Mouse (Mus musculus) liver, postnatal 0 days (tissue): ENCODE measurements around the gene Ndrg3. TPM values are rescaled to one million over a fixed set of nuclear protein-coding genes. Genes with fewer than 3 reads are reported as not detected.
"Not testable (repeated sequence)": the region's sequence is repeated elsewhere in the genome, so short reads cannot be mapped to it uniquely, and the experiment has no call there.

Experiments used
- ATAC-seq: fragments of 200-750 bp; cut with Nextera tagmentation; 2 replicates; pipeline ENCODE4 v1.8.0; 2017; ENCODE audit warnings: mild to moderate bottlenecking, moderate library complexity
- DNase-seq: peaks from one replicate; pipeline ENCODE4 v3.0.0-alpha.2; 2016
- H3K27ac ChIP-seq: fragments of 300-500 bp; sonication (generic); 2 replicates; pipeline ENCODE4 v1.5.1; 2014; ENCODE audit warnings: antibody characterized with exemption, moderate library complexity, mild to moderate bottlenecking, low read depth
- H3K27me3 ChIP-seq: fragments of 300-500 bp; sonication (generic); 2 replicates; pipeline ENCODE4 v1.6.1; 2014; ENCODE audit warnings: low read length, control low read depth, mixed read lengths; ENCODE audit not compliant: insufficient read depth
- H3K36me3 ChIP-seq: fragments of 300-500 bp; sonication (generic); replicated peaks from 2 replicates; pipeline ENCODE4 v1.6.1; 2014; ENCODE audit warnings: mild to moderate bottlenecking, control low read depth, low read length, moderate library complexity, mixed read lengths; ENCODE audit not compliant: insufficient read depth
- H3K4me1 ChIP-seq: fragments of 300-500 bp; sonication (generic); 2 replicates; pipeline ENCODE4 v1.6.1; 2014; ENCODE audit warnings: antibody characterized with exemption, mild to moderate bottlenecking, control low read depth; ENCODE audit not compliant: insufficient read depth
- H3K4me2 ChIP-seq: fragments of 300-500 bp; sonication (generic); 2 replicates; pipeline ENCODE4 v1.6.1; 2014; ENCODE audit warnings: low read depth, mild to moderate bottlenecking, low read length, moderate library complexity, mixed read lengths
- H3K4me3 ChIP-seq: fragments of 300-500 bp; sonication (generic); 2 replicates; pipeline ENCODE4 v1.5.1; 2014; ENCODE audit warnings: low read depth, low read length
- H3K9ac ChIP-seq: fragments of 300-500 bp; sonication (generic); replicated peaks from 2 replicates; pipeline ENCODE4 v1.6.1; 2014; ENCODE audit warnings: mild to moderate bottlenecking, moderate library complexity
- H3K9me3 ChIP-seq: fragments of 300-500 bp; sonication (generic); 2 replicates; pipeline ENCODE4 v1.6.1; 2016; ENCODE audit warnings: mild to moderate bottlenecking, control low read depth, low read length, mixed read lengths
- CTCF ChIP-seq: sonication (generic); IDR thresholded peaks from 2 replicates; pipeline ENCODE4 v1.5.1; 2016; ENCODE audit warnings: antibody characterized with exemption, low read depth
- EP300 ChIP-seq: IDR thresholded peaks from 2 replicates; pipeline ENCODE4 v1.6.1; 2016; ENCODE audit warnings: antibody characterized with exemption, low read depth, mild to moderate bottlenecking
- WGBS: fragments of 180-500 bp; shearing (Covaris S2); extraction: QIAGEN DNeasy Blood & Tissue Kit; methylation state at CpG from one replicate; pipeline ENCODE4 v1.1.7; 2014; ENCODE audit not compliant: insufficient replicate concordance; 5-methylcytosine and 5-hydroxymethylcytosine counted together
- polyA plus RNA-seq: library from polyadenylated mRNA; unstranded; fragments of >200 nt; fragmentation: Nextera tagmentation; extraction: Ambion mirVana; gene quantifications from 2 replicates; pipeline ENCODE4 v1.2.1, GENCODE M21; 2015

Ndrg3 gene
- polyA plus RNA-seq, 1 experiment from 2014 or later: 11.3 TPM

DNA sequence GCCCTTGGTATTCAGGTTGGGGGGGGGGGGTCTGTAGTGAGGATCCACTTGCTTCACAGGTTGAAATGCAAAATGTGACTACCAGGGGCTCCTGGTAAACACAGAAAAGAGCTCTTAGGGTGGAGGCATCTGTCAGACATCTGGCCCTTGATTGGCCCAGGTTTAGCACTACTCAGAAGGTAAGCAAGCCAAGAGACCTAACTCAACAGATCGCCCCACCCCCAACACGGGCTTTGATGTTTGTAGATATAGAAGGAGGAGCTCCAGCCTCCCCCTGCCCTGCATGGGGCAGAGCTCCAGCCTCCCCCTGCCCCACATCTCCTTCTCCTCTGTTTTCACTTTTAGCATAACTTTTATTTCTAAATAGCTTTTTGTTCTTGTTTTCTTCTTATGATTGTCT, 72.1 kb downstream of the Ndrg3 start:
- no peaks in the 10 kb centered on the region for H3K36me3 ChIP-seq
- H3K9ac ChIP-seq: no peak overlapping the region
- no peaks in the 10 kb centered on the region for H3K27me3 ChIP-seq
- no peak overlapping the region for H3K4me3 ChIP-seq
- no peak overlapping the region for H3K4me2 ChIP-seq
- 39% methylated on average over 2 of the region's 2 CpGs for WGBS
- no peak overlapping the region for H3K27ac ChIP-seq
- ATAC-seq (no peak), DNase-seq (no peak)
- H3K9me3 ChIP-seq: no peaks in the 10 kb centered on the region
- H3K4me1 ChIP-seq: peaks cover 19% of the 10 kb centered on the region
- TF ChIP-seq CTCF (no peak), EP300 (no peak)

DNA sequence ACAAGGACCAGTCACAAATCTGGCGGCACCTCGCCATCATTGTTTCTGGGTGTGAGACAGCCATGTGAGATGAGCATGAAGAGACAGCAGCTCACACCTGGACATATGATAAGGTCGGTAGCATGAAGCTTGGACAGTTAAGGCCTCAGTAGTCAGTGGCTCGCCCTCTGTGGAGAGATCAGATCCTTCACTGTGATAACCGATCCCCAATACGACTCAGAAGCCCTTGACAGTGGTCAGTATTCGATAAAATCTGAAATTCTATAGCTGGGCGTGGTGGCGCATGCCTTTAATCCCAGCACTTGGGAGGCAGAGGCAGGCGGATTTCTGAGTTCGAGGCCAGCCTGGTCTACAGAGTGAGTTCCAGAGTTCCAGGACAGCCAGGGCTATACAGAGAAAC, 72.7 kb downstream of the Ndrg3 start:
- WGBS: 69% methylated on average over 11 of the region's 11 CpGs
- not testable (repeated sequence) for H3K9ac ChIP-seq
- peaks cover 12% of the 10 kb centered on the region for H3K4me1 ChIP-seq

DNA sequence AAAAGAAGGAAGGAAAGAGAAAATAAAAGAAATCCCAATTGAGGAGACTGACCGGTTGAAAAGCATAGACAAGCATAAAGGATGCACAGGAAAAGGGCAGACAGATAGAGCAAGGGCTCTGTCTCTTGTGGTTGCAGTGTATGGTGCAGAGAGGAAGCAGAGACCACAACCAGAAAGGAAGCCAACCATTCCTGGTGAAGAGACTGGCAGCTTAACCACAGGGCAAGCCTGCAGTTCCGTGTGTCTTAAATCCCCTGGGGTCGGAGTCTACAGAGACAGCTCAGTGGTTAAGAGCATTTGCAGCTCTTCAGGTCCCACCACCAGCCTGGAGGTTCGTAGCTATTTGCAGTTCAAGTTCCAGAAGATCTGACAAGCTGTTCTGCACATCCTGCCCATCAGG, 73.3 kb downstream of the Ndrg3 start:
- H3K27me3 ChIP-seq: no peaks in the 10 kb centered on the region
- no peak for TF ChIP-seq CTCF
- TF ChIP-seq EP300: no peak
- ATAC-seq (no peak; the same call in 1 of the 2 replicates), DNase-seq (peak; percentile 26)
- no peak overlapping the region for H3K9ac ChIP-seq
- H3K9me3 ChIP-seq: no peaks in the 10 kb centered on the region
- no peaks in the 10 kb centered on the region for H3K36me3 ChIP-seq
- no peak overlapping the region for H3K27ac ChIP-seq
- peaks cover 9% of the 10 kb centered on the region; the same call in 1 of the 2 replicates for H3K4me1 ChIP-seq
- WGBS: 24% methylated on average over 4 of the region's 4 CpGs
- no peak overlapping the region for H3K4me3 ChIP-seq
- H3K4me2 ChIP-seq: no peak overlapping the region

More for the DNA sequence above, 72.7 kb downstream of the Ndrg3 start:
- not testable (repeated sequence) for H3K9me3 ChIP-seq, H3K27ac ChIP-seq, H3K4me2 ChIP-seq, DNase-seq, ATAC-seq, H3K4me3 ChIP-seq, H3K27me3 ChIP-seq, H3K36me3 ChIP-seq

DNA sequence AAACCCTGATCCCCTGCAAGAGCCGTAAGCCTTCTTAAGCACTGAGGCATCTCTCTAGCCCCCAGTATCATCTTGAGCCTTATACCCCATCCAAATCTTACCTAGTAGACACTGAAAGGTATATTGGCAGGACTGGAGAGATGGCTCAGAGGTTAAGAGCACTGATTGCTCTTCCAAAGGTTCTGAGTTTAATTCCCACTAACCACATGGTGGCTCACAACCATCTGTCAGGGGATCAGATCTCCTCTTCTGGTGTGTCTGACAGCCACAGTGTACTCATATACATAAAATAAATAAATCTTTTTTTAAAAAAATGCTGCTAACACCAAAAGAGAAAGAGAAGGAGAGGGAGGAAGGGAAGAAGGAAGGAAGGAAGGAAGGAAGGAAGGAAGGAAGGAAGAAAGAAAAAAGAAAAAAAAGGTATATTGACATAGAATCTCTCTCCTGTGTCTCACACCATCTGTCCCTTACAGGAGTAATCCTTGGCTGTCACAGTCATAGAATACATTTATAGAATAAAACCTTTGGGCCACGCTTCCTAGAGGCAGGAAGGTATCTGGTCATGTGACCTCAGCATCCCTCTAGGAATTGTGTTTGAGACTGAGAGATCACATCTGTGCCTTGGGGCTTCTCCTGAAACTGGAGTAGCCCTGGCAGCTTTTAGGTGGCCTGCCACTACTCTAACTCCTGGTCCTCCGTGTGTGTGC, 75.3 kb downstream of the Ndrg3 start:
- ATAC-seq: no peak
- Histone ChIP-seq H3K27me3 (no peaks in the 10 kb centered on the region), H3K36me3 (no peaks in the 10 kb centered on the region), H3K4me1 (peaks cover 5% of the 10 kb centered on the region; the same call in 1 of the 2 replicates), H3K9ac (no peak overlapping the region), H3K4me2 (no peak overlapping the region), H3K9me3 (no peaks in the 10 kb centered on the region), H3K4me3 (no peak overlapping the region), H3K27ac (no peak overlapping the region)
- TF ChIP-seq CTCF (no peak), EP300 (no peak)
- no peak for DNase-seq
- WGBS: 91% methylated on average over 3 of the region's 3 CpGs

DNA sequence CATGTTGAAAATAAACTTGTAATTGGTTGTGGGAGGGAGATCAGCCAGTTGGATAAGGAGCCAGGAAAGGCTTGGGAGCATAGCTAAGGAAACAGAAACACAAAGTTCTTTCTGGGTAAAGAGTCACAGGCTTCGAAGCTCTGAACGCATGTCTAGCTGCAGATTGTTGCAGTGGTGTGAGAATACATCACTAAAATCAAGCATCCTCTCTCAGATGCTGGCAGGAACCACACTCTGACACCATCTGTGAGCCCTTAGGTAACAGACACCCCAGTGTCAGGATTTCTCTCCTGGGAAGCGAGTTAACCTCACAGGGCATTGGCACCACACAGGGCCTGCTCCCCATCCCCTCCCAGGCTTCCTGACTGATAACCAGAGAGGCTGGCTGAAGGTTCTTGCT, 76.3 kb downstream of the Ndrg3 start:
- no peak overlapping the region for H3K27ac ChIP-seq
- TF ChIP-seq EP300: no peak
- ATAC-seq: no peak
- no peak overlapping the region for H3K9ac ChIP-seq
- H3K36me3 ChIP-seq: no peaks in the 10 kb centered on the region
- no peak for DNase-seq
- 68% methylated on average over 3 of the region's 3 CpGs for WGBS
- H3K27me3 ChIP-seq: no peaks in the 10 kb centered on the region
- H3K4me1 ChIP-seq: peaks cover 5% of the 10 kb centered on the region; the same call in 1 of the 2 replicates
- H3K4me2 ChIP-seq: no peak overlapping the region
- H3K9me3 ChIP-seq: no peaks in the 10 kb centered on the region
- no peak overlapping the region for H3K4me3 ChIP-seq

DNA sequence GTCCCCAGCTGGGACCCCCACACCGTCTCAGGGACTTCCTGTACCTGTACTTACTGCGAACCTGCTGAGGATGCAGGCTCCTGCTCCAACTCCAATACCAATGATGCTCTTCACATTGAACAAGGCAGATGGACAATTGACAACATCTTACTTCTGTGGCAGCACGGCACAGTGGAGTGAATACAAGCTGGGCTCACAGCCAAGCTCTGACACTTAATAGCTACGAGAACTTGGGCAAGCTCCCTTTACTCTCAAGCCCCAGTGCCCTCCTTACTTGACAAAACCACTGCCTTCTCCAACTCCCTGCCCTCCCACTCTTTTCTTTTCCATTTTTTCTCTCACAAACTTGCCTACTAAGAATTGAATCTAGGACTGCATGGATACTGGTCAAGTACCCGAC, 78.7 kb downstream of the Ndrg3 start:
- no peak overlapping the region for H3K4me2 ChIP-seq
- WGBS: 69% methylated on average over 5 of the region's 5 CpGs
- TF ChIP-seq CTCF: no peak
- TF ChIP-seq EP300: no peak
- DNase-seq (no peak), ATAC-seq (no peak)
- no peak overlapping the region for H3K27ac ChIP-seq
- no peak overlapping the region for H3K9ac ChIP-seq
- no peaks in the 10 kb centered on the region for H3K36me3 ChIP-seq
- peaks cover 3% of the 10 kb centered on the region; the same call in 1 of the 2 replicates for H3K4me1 ChIP-seq
- no peaks in the 10 kb centered on the region for H3K27me3 ChIP-seq
- H3K4me3 ChIP-seq: no peak overlapping the region
- no peaks in the 10 kb centered on the region for H3K9me3 ChIP-seq

DNA sequence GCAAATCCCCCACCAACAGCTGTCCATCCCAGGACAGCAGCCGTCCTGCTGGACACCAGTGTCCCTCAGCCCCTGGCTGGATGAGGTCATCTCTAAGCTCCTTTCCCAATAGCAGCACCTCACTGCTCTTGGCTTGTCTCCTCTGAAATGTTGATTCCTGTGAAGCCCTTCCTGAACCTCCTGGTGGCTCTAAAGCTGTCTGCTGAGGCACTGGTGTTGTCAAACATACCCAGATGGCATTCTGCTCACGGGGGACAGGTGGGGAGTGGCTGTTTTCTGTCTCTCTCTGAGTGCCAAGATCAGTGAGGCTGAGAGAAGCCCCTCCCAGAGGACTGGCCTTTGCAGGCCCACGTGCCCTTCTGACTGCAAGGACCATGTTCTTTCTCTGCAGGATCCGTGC, 85.9 kb downstream of the Ndrg3 start:
- not testable (repeated sequence) for H3K4me1 ChIP-seq, H3K36me3 ChIP-seq, H3K9me3 ChIP-seq, H3K9ac ChIP-seq, ATAC-seq, DNase-seq, H3K4me2 ChIP-seq, H3K27me3 ChIP-seq, H3K27ac ChIP-seq, H3K4me3 ChIP-seq
- 47% methylated on average over 4 of the region's 4 CpGs for WGBS
